Mouse (Mus musculus) intestine, embryonic 14.5 days (tissue): Measurements from ENCODE around the gene Stt3b. TPM values are rescaled to one million over a fixed set of nuclear protein-coding genes. Genes with fewer than 3 reads are reported as not detected.

Source experiments
- ATAC-seq: fragments of 200-750 bp; cut with Nextera tagmentation; replicated peaks from 2 replicates; pipeline ENCODE4 v1.8.0; 2017; ENCODE audit warnings: low read depth, moderate number of reproducible peaks, moderate TSS enrichment, moderate library complexity; ENCODE audit not compliant: low FRiP score, low TSS enrichment
- DNase-seq: peaks from one replicate; pipeline ENCODE4 v3.0.0-alpha.2; 2018; ENCODE audit warnings: low spot score
- H3K27ac ChIP-seq: fragments of 300-500 bp; sonication (generic); 2 replicates; pipeline ENCODE4 v1.5.1; 2014; ENCODE audit warnings: low read depth, mild to moderate bottlenecking, control low read depth
- H3K27me3 ChIP-seq: fragments of 300-500 bp; sonication (generic); replicated peaks from 2 replicates; pipeline ENCODE4 v1.6.1; 2014; ENCODE audit warnings: low read length, control low read depth; ENCODE audit not compliant: control insufficient read depth, insufficient read depth
- H3K36me3 ChIP-seq: fragments of 300-500 bp; sonication (generic); 2 replicates; pipeline ENCODE4 v1.6.1; 2014; ENCODE audit warnings: low read length, control low read depth; ENCODE audit not compliant: control insufficient read depth, insufficient read depth
- H3K4me1 ChIP-seq: fragments of 300-500 bp; sonication (generic); replicated peaks from 2 replicates; pipeline ENCODE4 v1.6.1; 2014; ENCODE audit warnings: low read length, control low read depth, mixed read lengths; ENCODE audit not compliant: control insufficient read depth, insufficient read depth
- H3K4me2 ChIP-seq: fragments of 300-500 bp; sonication (generic); 2 replicates; pipeline ENCODE4 v1.6.1; 2014; ENCODE audit warnings: low read length
- H3K4me3 ChIP-seq: fragments of 300-500 bp; sonication (generic); 2 replicates; pipeline ENCODE4 v1.5.1; 2014; ENCODE audit warnings: low read depth, low read length, control low read depth, mixed read lengths
- H3K9ac ChIP-seq: fragments of 300-500 bp; sonication (generic); 2 replicates; pipeline ENCODE4 v1.6.1; 2014; ENCODE audit warnings: mild to moderate bottlenecking, low read length
- H3K9me3 ChIP-seq: fragments of 300-500 bp; sonication (generic); 2 replicates; pipeline ENCODE4 v1.6.1; 2016; ENCODE audit warnings: low read length, control low read depth; ENCODE audit not compliant: control insufficient read depth
- WGBS: fragments of 180-500 bp; shearing (Covaris S2); extraction: QIAGEN DNeasy Blood & Tissue Kit; methylation state at CpG from one replicate; pipeline ENCODE4 v1.1.7; 2014; 5-methylcytosine and 5-hydroxymethylcytosine counted together
- polyA plus RNA-seq: library from polyadenylated mRNA; unstranded; fragments of >200 nt; fragmentation: Nextera tagmentation; extraction: Ambion mirVana; gene quantifications from 2 replicates; pipeline ENCODE4 v1.2.1, GENCODE M21; 2014

Stt3b gene
- polyA plus RNA-seq, 1 experiment from 2014 or later = 135 TPM

GRCm38 (mm10) chr9:115271556-115271955 is 38.7 kb downstream of the Stt3b start:
- no peak for DNase-seq
- 86% methylated on average over 3 of the region's 3 CpGs for WGBS

GRCm38 (mm10) chr9:115261896-115262295 is 48.3 kb downstream of the Stt3b start:
- no peak for DNase-seq
- Histone ChIP-seq H3K4me1 (no peaks in the 10 kb centered on the region), H3K9me3 (no peaks in the 10 kb centered on the region), H3K4me2 (no peak overlapping the region), H3K27ac (no peak overlapping the region), H3K4me3 (no peak overlapping the region), H3K36me3 (peaks cover 56% of the 10 kb centered on the region), H3K27me3 (no peaks in the 10 kb centered on the region), H3K9ac (no peak overlapping the region)
- no peak for ATAC-seq
- 69% methylated on average over 5 of the region's 5 CpGs for WGBS

More at GRCm38 (mm10) chr9:115271556-115271955, 38.7 kb downstream of the Stt3b start:
- Histone ChIP-seq H3K4me3 (no peak overlapping the region), H3K36me3 (peaks cover 52% of the 10 kb centered on the region), H3K9ac (no peak overlapping the region), H3K4me2 (no peak overlapping the region), H3K27ac (no peak overlapping the region), H3K9me3 (no peaks in the 10 kb centered on the region), H3K4me1 (no peaks in the 10 kb centered on the region), H3K27me3 (no peaks in the 10 kb centered on the region)
- no peak for ATAC-seq

- peaks cover 57% of the 10 kb centered on the region for H3K36me3 ChIP-seq
- DNase-seq (no peak), ATAC-seq (no peak)
- 70% methylated on average over 8 of the region's 8 CpGs for WGBS
- no peaks in the 10 kb centered on the region for H3K27me3 ChIP-seq
- H3K9me3 ChIP-seq = no peaks in the 10 kb centered on the region
- H3K27ac ChIP-seq = no peak overlapping the region
- H3K4me2 ChIP-seq = no peak overlapping the region
- no peaks in the 10 kb centered on the region for H3K4me1 ChIP-seq
- no peak overlapping the region for H3K9ac ChIP-seq
- no peak overlapping the region for H3K4me3 ChIP-seq
These were observed 48.8 kb downstream of the Stt3b start for GRCm38 (mm10) chr9:115261456-115261855.

GRCm38 (mm10) chr9:115260464-115260863 is 49.8 kb downstream of the Stt3b start:
- H3K27ac ChIP-seq = no peak overlapping the region
- 86% methylated on average over 7 of the region's 7 CpGs for WGBS
- H3K9me3 ChIP-seq = no peaks in the 10 kb centered on the region
- ATAC-seq (no peak), DNase-seq (no peak)
- H3K9ac ChIP-seq = no peak overlapping the region
- H3K27me3 ChIP-seq = no peaks in the 10 kb centered on the region
- H3K4me1 ChIP-seq = no peaks in the 10 kb centered on the region
- no peak overlapping the region for H3K4me2 ChIP-seq
- H3K4me3 ChIP-seq = no peak overlapping the region
- H3K36me3 ChIP-seq = peaks cover 54% of the 10 kb centered on the region

- H3K9me3 ChIP-seq = no peaks in the 10 kb centered on the region
- no peak overlapping the region for H3K9ac ChIP-seq
- WGBS = 88% methylated on average over 4 of the region's 4 CpGs
- no peak overlapping the region for H3K4me2 ChIP-seq
- H3K36me3 ChIP-seq = peaks cover 52% of the 10 kb centered on the region
- no peak overlapping the region for H3K27ac ChIP-seq
- H3K27me3 ChIP-seq = no peaks in the 10 kb centered on the region
- DNase-seq = no peak
- no peaks in the 10 kb centered on the region for H3K4me1 ChIP-seq
- no peak for ATAC-seq
- no peak overlapping the region for H3K4me3 ChIP-seq
These were observed 50.4 kb downstream of the Stt3b start for GRCm38 (mm10) chr9:115259866-115260265.

GRCm38 (mm10) chr9:115257733-115258286 is 52.4 kb downstream of the Stt3b start:
- Histone ChIP-seq H3K9me3 (no peaks in the 10 kb centered on the region), H3K27ac (no peak overlapping the region), H3K4me2 (no peak overlapping the region), H3K27me3 (no peaks in the 10 kb centered on the region), H3K36me3 (peaks cover 56% of the 10 kb centered on the region), H3K4me3 (no peak overlapping the region), H3K9ac (no peak overlapping the region), H3K4me1 (no peaks in the 10 kb centered on the region)
- no peak for DNase-seq
- WGBS = 53% methylated on average over 6 of the region's 6 CpGs
- ATAC-seq = no peak

GRCm38 (mm10) chr9:115249145-115249544 is 61.1 kb downstream of the Stt3b start:
- Histone ChIP-seq H3K9ac (no peak overlapping the region), H3K4me2 (no peak overlapping the region), H3K27ac (no peak overlapping the region), H3K27me3 (no peaks in the 10 kb centered on the region), H3K9me3 (no peaks in the 10 kb centered on the region), H3K36me3 (peaks cover 94% of the 10 kb centered on the region), H3K4me1 (no peaks in the 10 kb centered on the region), H3K4me3 (no peak overlapping the region)
- ATAC-seq (no peak), DNase-seq (no peak)
- 64% methylated on average over 5 of the region's 5 CpGs for WGBS

GRCm38 (mm10) chr9:115245092-115245491 is 65.1 kb downstream of the Stt3b start:
- Histone ChIP-seq H3K36me3 (peaks cover 96% of the 10 kb centered on the region), H3K27ac (no peak overlapping the region), H3K27me3 (no peaks in the 10 kb centered on the region), H3K9ac (no peak overlapping the region), H3K4me1 (no peaks in the 10 kb centered on the region), H3K4me2 (no peak overlapping the region), H3K9me3 (no peaks in the 10 kb centered on the region), H3K4me3 (no peak overlapping the region)
- ATAC-seq (no peak), DNase-seq (no peak)
- 90% methylated on average over 6 of the region's 6 CpGs for WGBS

- ATAC-seq (no peak), DNase-seq (no peak)
- no peaks in the 10 kb centered on the region for H3K9me3 ChIP-seq
- H3K4me3 ChIP-seq = no peak overlapping the region
- no peak overlapping the region for H3K27ac ChIP-seq
- peaks cover 91% of the 10 kb centered on the region for H3K36me3 ChIP-seq
- WGBS = 84% methylated on average over 6 of the region's 6 CpGs
- H3K27me3 ChIP-seq = no peaks in the 10 kb centered on the region
- no peak overlapping the region for H3K4me2 ChIP-seq
- no peaks in the 10 kb centered on the region for H3K4me1 ChIP-seq
- no peak overlapping the region for H3K9ac ChIP-seq
These were observed 66.6 kb downstream of the Stt3b start for GRCm38 (mm10) chr9:115243630-115244029.
